ENCODE assay signal across 8 mouse cellular contexts in genomic region chr2:172939639-172940002, GRCm38 (mm10). TPM values are rescaled to one million over a fixed set of nuclear protein-coding genes. Genes with fewer than 3 reads are reported as not detected.
A peak's percentile ranks its signal among the peaks of the same experiment; 100 is the strongest.
DNase-seq lines count a peak whose midpoint lies in the region; ATAC-seq and TF ChIP-seq lines count a peak whose summit lies in the region.

No protein-coding gene starts in this region.

- DNase-seq in heart, postnatal 25 days (ENCODE audit: low spot score): no peak
- DNase-seq in heart, postnatal 4 days: peak; percentile 24
- DNase-seq in c-Kit-positive CD71-positive TER-119-positive erythroid progenitor cells, embryonic 14.5 days (ENCODE audit: low spot score): no peak
- no peak for DNase-seq in gastrocnemius, postnatal 10 days
- DNase-seq in thymus, postnatal 14 days: no peak

- ATAC-seq in heart, embryonic 11.5 days (replicated peaks; ENCODE audit: insufficient number of reproducible peaks, low FRiP score, low TSS enrichment): no peak
- 0 out of 2 replicates have a peak, but pooled peaks have one; percentile 30 for ATAC-seq in megakaryocyte, adult 5-6 weeks (ENCODE audit: poor library complexity, severe bottlenecking)

- H3K4me3 ChIP-seq in heart, embryonic 11.5 days (ENCODE audit: low read depth, low read length): peak overlapping the region; percentile 79
- H3K4me3 ChIP-seq in bone marrow, adult 2 months (replicated peaks; ENCODE audit: control insufficient read depth, low read depth, low read length): peak overlapping the region; percentile 3

- no peak for TF ChIP-seq POLR2A in bone marrow, adult 2 months (IDR thresholded peaks at IDR 0.05; ENCODE audit: borderline replicate concordance, control insufficient read depth, low read depth, low read length)

- H3K27me3 ChIP-seq in heart, embryonic 11.5 days (ENCODE audit: control insufficient read depth, insufficient read depth, low read length): peaks cover 60% of the 10 kb centered on the region

- H3K9me3 ChIP-seq in heart, embryonic 11.5 days (replicated peaks; ENCODE audit: control insufficient read depth, low read length): no peaks in the 10 kb centered on the region

- H3K36me3 ChIP-seq in heart, embryonic 11.5 days (ENCODE audit: control insufficient read depth, insufficient read depth, low read length): no peaks in the 10 kb centered on the region

- peak overlapping the region; percentile 90 for H3K27ac ChIP-seq in heart, embryonic 11.5 days (ENCODE audit: low read depth, low read length)
- H3K27ac ChIP-seq in bone marrow, adult 2 months (ENCODE audit: control insufficient read depth, insufficient read depth, low read depth, low read length, poor library complexity): no peak overlapping the region; the same call in 1 of the 2 replicates

- H3K4me1 ChIP-seq in heart, embryonic 11.5 days (ENCODE audit: control insufficient read depth, insufficient read depth, low read length): peaks cover 23% of the 10 kb centered on the region
- H3K4me1 ChIP-seq in bone marrow, adult 2 months (ENCODE audit: control insufficient read depth, insufficient read depth, low read length): no peaks in the 10 kb centered on the region

- peak overlapping the region; percentile 90 for H3K9ac ChIP-seq in heart, embryonic 11.5 days (ENCODE audit: low read depth, low read length)

- intact Hi-C loops in heart, postnatal 25 days (cut with DNase I): loop anchor here (5.0 kb wide), 1 partner anchor 87 kb away; no protein-coding TSS in a partner anchor

- under 1% methylated on average over 26 of the region's 26 CpGs for WGBS in heart, embryonic 11.5 days (ENCODE audit: insufficient replicate concordance)
- WGBS in bone marrow, adult 2 months: 1% methylated on average over 26 of the region's 26 CpGs

- H3K4me2 ChIP-seq in heart, embryonic 11.5 days: peak overlapping the region; percentile 90

- no peak for TF ChIP-seq CTCF in bone marrow, adult 2 months (IDR thresholded peaks at IDR 0.05; ENCODE audit: control insufficient read depth, insufficient read depth, low read length)

RNA-seq across cellular contexts. Expression of gene Bmp7, which starts 0.5 kb away (rescaled TPM):
- 66.2 and 81.8 TPM in 2 replicates for polyA plus RNA-seq in heart, embryonic 11.5 days (2014; fragmentation: Nextera tagmentation; extraction: Ambion mirVana)
- 1 to 10 TPM in 1 of 2 experiments, under 1 TPM in 1; 0.83 to 1.6 TPM for total RNA-seq in heart, postnatal 25 days (2021)
- 0.55 TPM in 1 of 2 replicates, not detected in the other for polyA plus RNA-seq in bone marrow, adult 2 months (2011; ENCODE audit: insufficient read depth, insufficient read length, low replicate concordance, missing spikeins)
- total RNA-seq in heart, postnatal 4 days (2021): 10 to 100 TPM; 16.1 to 20.1 TPM
- 0.43 TPM in 1 of 2 replicates, not detected in the other for total RNA-seq in megakaryocyte, adult 5-6 weeks (2015)
- total RNA-seq in megakaryocyte, adult 5-6 weeks (2017): 0.04 and 0.37 TPM in 2 replicates
- total RNA-seq in gastrocnemius, postnatal 10 days (2021): 1 to 10 TPM; 1.6 to 2.4 TPM

RNA-seq across cellular contexts. Expression of gene Spo11, which starts 37.9 kb away (rescaled TPM):
- 0.17 and 0.19 TPM in 2 replicates for polyA plus RNA-seq in heart, embryonic 11.5 days (2014; fragmentation: Nextera tagmentation; extraction: Ambion mirVana)
- not detected for total RNA-seq in heart, postnatal 25 days (2021)
- polyA plus RNA-seq in bone marrow, adult 2 months (2011; ENCODE audit: insufficient read depth, insufficient read length, low replicate concordance, missing spikeins): 0.70 TPM in 1 of 2 replicates, not detected in the other
- total RNA-seq in heart, postnatal 4 days (2021): not detected
- 0.64 and 1.0 TPM in 2 replicates for total RNA-seq in megakaryocyte, adult 5-6 weeks (2015)
- 0.04 TPM in 1 of 2 replicates, not detected in the other for total RNA-seq in megakaryocyte, adult 5-6 weeks (2017)
- total RNA-seq in gastrocnemius, postnatal 10 days (2021): not detected

Comparison
In these comparisons a context has a peak if more than half of its experiments do, and no peak if none do; other contexts are left out.
1. RNA of gene Bmp7, which starts 0.5 kb away (total RNA-seq): 16.1 to 20.1 TPM in heart, postnatal 4 days; 1.6 to 2.4 TPM in gastrocnemius, postnatal 10 days, 0.83 to 1.6 TPM in heart, postnatal 25 days and 0.04 to 0.43 TPM in megakaryocyte, adult 5-6 weeks; every median in the first group is over 4 times any median in the second.